ENCODE assay signal across 22 mouse cellular contexts in the genomic region with DNA sequence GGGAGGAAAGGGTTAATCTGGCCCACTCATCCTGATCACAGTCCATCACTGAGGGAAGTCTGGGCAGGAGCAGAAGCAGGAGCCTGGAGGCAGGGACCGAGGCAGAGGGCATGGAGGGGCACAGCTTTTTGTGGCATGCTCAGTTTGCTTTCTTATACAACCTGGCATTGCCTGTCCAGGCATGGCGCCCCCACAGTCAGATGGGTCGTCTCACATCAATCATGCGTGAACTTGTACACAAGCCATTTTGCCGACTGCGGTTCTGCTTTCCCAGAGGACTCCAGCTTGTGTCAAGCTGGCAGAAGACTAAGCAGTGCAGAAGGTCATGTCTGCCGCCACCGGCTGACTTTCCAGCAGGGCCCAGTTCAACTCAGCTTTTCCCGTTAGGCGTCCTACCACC.
"Had no signal": no experiment of that assay in that cellular context is flagged by ENCODE, and none has a peak within 500 bp of the region (broad histone marks: within the 10 kb centered on the region; RNA-seq: fewer than 3 reads in every experiment).

No protein-coding gene starts in this region.

- H3K4me3 ChIP-seq: left cerebral cortex, adult 2 months; limb, embryonic 10.5 days; limb, embryonic 13.5 days; liver, embryonic 12.5 days; liver, embryonic 15.5 days; lung, embryonic 15.5 days; megakaryocyte, embryonic 14.5 days; midbrain, embryonic 10.5 days; midbrain, embryonic 13.5 days; neural tube, embryonic 12.5 days; neural tube, embryonic 15.5 days had no signal

- ATAC-seq: intestine, postnatal 0 days; liver, embryonic 12.5 days; midbrain, embryonic 13.5 days had no signal

- H3K9me3 ChIP-seq: limb, embryonic 10.5 days; limb, embryonic 13.5 days; liver, embryonic 12.5 days; liver, embryonic 15.5 days; lung, embryonic 15.5 days; midbrain, embryonic 10.5 days; midbrain, embryonic 13.5 days; neural tube, embryonic 12.5 days; neural tube, embryonic 15.5 days had no signal

- DNase-seq: kidney, adult 2 months; kidney, postnatal 25 days; layer of hippocampus, postnatal 36 days; liver; lung, adult 18-20 months; lung, postnatal 10 days; lung, postnatal 36 days; thymus, adult 18-20 months; thymus, postnatal 36 days had no signal

- H3K4me2 ChIP-seq: limb, embryonic 13.5 days; liver, embryonic 12.5 days; liver, embryonic 15.5 days; lung, embryonic 15.5 days; midbrain, embryonic 13.5 days; neural tube, embryonic 12.5 days; neural tube, embryonic 15.5 days had no signal

- H3K9ac ChIP-seq: limb, embryonic 13.5 days; liver, embryonic 12.5 days; liver, embryonic 15.5 days; lung, embryonic 15.5 days; midbrain, embryonic 13.5 days; neural tube, embryonic 12.5 days; neural tube, embryonic 15.5 days had no signal

- H3K36me3 ChIP-seq: limb, embryonic 10.5 days; limb, embryonic 13.5 days; liver, embryonic 12.5 days; liver, embryonic 15.5 days; lung, embryonic 15.5 days; midbrain, embryonic 10.5 days; midbrain, embryonic 13.5 days; neural tube, embryonic 12.5 days; neural tube, embryonic 15.5 days had no signal

- H3K27ac ChIP-seq: kidney, postnatal 0 days; left cerebral cortex, adult 2 months; limb, embryonic 10.5 days; limb, embryonic 13.5 days; liver, embryonic 12.5 days; liver, embryonic 15.5 days; lung, embryonic 15.5 days; midbrain, embryonic 10.5 days; midbrain, embryonic 13.5 days; neural tube, embryonic 12.5 days; neural tube, embryonic 15.5 days had no signal

- H3K27me3 ChIP-seq: limb, embryonic 13.5 days; liver, embryonic 12.5 days; liver, embryonic 15.5 days; lung, embryonic 15.5 days; midbrain, embryonic 13.5 days; neural tube, embryonic 12.5 days; neural tube, embryonic 15.5 days had no signal

- H3K4me1 ChIP-seq: liver, embryonic 12.5 days; liver, embryonic 15.5 days; lung, embryonic 15.5 days; neural tube, embryonic 12.5 days had no signal
